Mouse (Mus musculus) liver, embryonic 12.5 days (tissue): Measurements from ENCODE around the gene Ankrd6. TPM values are rescaled to one million over a fixed set of nuclear protein-coding genes. Genes with fewer than 3 reads are reported as not detected.

ENCODE experiments used
- ATAC-seq: fragments of 200-750 bp; cut with Nextera tagmentation; 2 replicates; pipeline ENCODE4 v1.8.0; 2017; ENCODE audit warnings: moderate number of reproducible peaks, mild to moderate bottlenecking, moderate library complexity
- H3K27ac ChIP-seq: fragments of 300-500 bp; sonication (generic); 2 replicates; pipeline ENCODE4 v1.5.1; 2016; ENCODE audit warnings: mild to moderate bottlenecking
- H3K27me3 ChIP-seq: fragments of 300-500 bp; sonication (generic); replicated peaks from 2 replicates; pipeline ENCODE4 v1.6.1; 2016; ENCODE audit warnings: mild to moderate bottlenecking, moderate library complexity
- H3K36me3 ChIP-seq: fragments of 300-500 bp; sonication (generic); 2 replicates; pipeline ENCODE4 v1.6.1; 2016; ENCODE audit warnings: mild to moderate bottlenecking, moderate library complexity
- H3K4me1 ChIP-seq: fragments of 300-500 bp; sonication (generic); 2 replicates; pipeline ENCODE4 v1.6.1; 2016
- H3K4me2 ChIP-seq: fragments of 300-500 bp; sonication (generic); 2 replicates; pipeline ENCODE4 v1.6.1; 2016; ENCODE audit warnings: mild to moderate bottlenecking, moderate library complexity
- H3K4me3 ChIP-seq: fragments of 300-500 bp; sonication (generic); 2 replicates; pipeline ENCODE4 v1.5.1; 2016; ENCODE audit warnings: mild to moderate bottlenecking, moderate library complexity
- H3K9ac ChIP-seq: fragments of 300-500 bp; sonication (generic); 2 replicates; pipeline ENCODE4 v1.6.1; 2016; ENCODE audit warnings: mild to moderate bottlenecking, moderate library complexity
- H3K9me3 ChIP-seq: fragments of 300-500 bp; sonication (generic); replicated peaks from 2 replicates; pipeline ENCODE4 v1.6.1; 2016; ENCODE audit warnings: mild to moderate bottlenecking, moderate library complexity
- WGBS: fragments of 180-500 bp; shearing (Covaris S2); methylation state at CpG from one replicate; pipeline ENCODE4 v1.1.7; 2016; ENCODE audit not compliant: insufficient replicate concordance; 5-methylcytosine and 5-hydroxymethylcytosine counted together
- polyA plus RNA-seq: library from polyadenylated mRNA; unstranded; fragments of >200 nt; fragmentation: Nextera tagmentation; extraction: Ambion mirVana; gene quantifications from 2 replicates; pipeline ENCODE4 v1.2.1, GENCODE M21; 2016

Ankrd6 gene
- polyA plus RNA-seq, 1 experiment from 2014 or later = 1.5 TPM

GRCm38 (mm10) chr4:32890735-32891098, 59.9 kb downstream of the Ankrd6 start:
- H3K27ac ChIP-seq = no peak overlapping the region
- peaks cover 4% of the 10 kb centered on the region; the same call in 1 of the 2 replicates for H3K4me1 ChIP-seq
- no peak for ATAC-seq
- peaks cover 38% of the 10 kb centered on the region for H3K27me3 ChIP-seq
- no peaks in the 10 kb centered on the region for H3K36me3 ChIP-seq
- no peak overlapping the region for H3K9ac ChIP-seq
- WGBS = 66% methylated on average over 5 of the region's 5 CpGs
- no peak overlapping the region for H3K4me3 ChIP-seq
- H3K9me3 ChIP-seq = no peaks in the 10 kb centered on the region; the same call in 1 of the 2 replicates
- no peak overlapping the region for H3K4me2 ChIP-seq

GRCm38 (mm10) chr4:32889996-32890734, 60.5 kb downstream of the Ankrd6 start:
- Histone ChIP-seq H3K27ac (no peak overlapping the region), H3K4me2 (no peak overlapping the region), H3K4me1 (peaks cover 4% of the 10 kb centered on the region; the same call in 1 of the 2 replicates), H3K27me3 (peaks cover 38% of the 10 kb centered on the region), H3K4me3 (no peak overlapping the region), H3K9me3 (no peaks in the 10 kb centered on the region; the same call in 1 of the 2 replicates), H3K36me3 (no peaks in the 10 kb centered on the region), H3K9ac (no peak overlapping the region)
- no peak for ATAC-seq
- WGBS = 52% methylated on average over 10 of the region's 10 CpGs

- no peaks in the 10 kb centered on the region; the same call in 1 of the 2 replicates for H3K9me3 ChIP-seq
- H3K4me3 ChIP-seq = no peak overlapping the region
- peaks cover 4% of the 10 kb centered on the region; the same call in 1 of the 2 replicates for H3K4me1 ChIP-seq
- no peak for ATAC-seq
- H3K27ac ChIP-seq = no peak overlapping the region
- no peaks in the 10 kb centered on the region for H3K36me3 ChIP-seq
- H3K27me3 ChIP-seq = peaks cover 42% of the 10 kb centered on the region
- 70% methylated on average over 11 of the region's 11 CpGs for WGBS
- H3K4me2 ChIP-seq = no peak overlapping the region
- H3K9ac ChIP-seq = no peak overlapping the region
These were observed 61.4 kb downstream of the Ankrd6 start for GRCm38 (mm10) chr4:32889246-32889645.

GRCm38 (mm10) chr4:32886479-32886878, 64.2 kb downstream of the Ankrd6 start:
- H3K9me3 ChIP-seq = no peaks in the 10 kb centered on the region
- ATAC-seq = no peak
- H3K4me1 ChIP-seq = peaks cover 4% of the 10 kb centered on the region; the same call in 1 of the 2 replicates
- H3K4me3 ChIP-seq = no peak overlapping the region
- H3K36me3 ChIP-seq = no peaks in the 10 kb centered on the region
- 30% methylated on average over 3 of the region's 3 CpGs for WGBS
- no peak overlapping the region for H3K4me2 ChIP-seq
- H3K9ac ChIP-seq = no peak overlapping the region
- H3K27ac ChIP-seq = no peak overlapping the region
- H3K27me3 ChIP-seq = peaks cover 42% of the 10 kb centered on the region

- Histone ChIP-seq H3K4me1 (no peaks in the 10 kb centered on the region), H3K9me3 (no peaks in the 10 kb centered on the region), H3K4me2 (no peak overlapping the region), H3K4me3 (no peak overlapping the region), H3K27ac (no peak overlapping the region), H3K36me3 (no peaks in the 10 kb centered on the region), H3K9ac (no peak overlapping the region), H3K27me3 (peaks cover 28% of the 10 kb centered on the region)
- WGBS = 70% methylated on average over 9 of the region's 9 CpGs
- ATAC-seq = no peak
These were observed 66.0 kb downstream of the Ankrd6 start for GRCm38 (mm10) chr4:32884599-32884998.

- Histone ChIP-seq H3K4me1 (no peaks in the 10 kb centered on the region), H3K9ac (no peak overlapping the region), H3K4me2 (no peak overlapping the region), H3K27ac (no peak overlapping the region), H3K36me3 (no peaks in the 10 kb centered on the region), H3K4me3 (no peak overlapping the region), H3K9me3 (no peaks in the 10 kb centered on the region), H3K27me3 (peaks cover 5% of the 10 kb centered on the region)
- WGBS = 58% methylated on average over 4 of the region's 4 CpGs
- ATAC-seq = no peak
These were observed 69.6 kb downstream of the Ankrd6 start for GRCm38 (mm10) chr4:32881001-32881400.

- WGBS = 40% methylated on average over 4 of the region's 4 CpGs
- Histone ChIP-seq H3K27ac (no peak overlapping the region), H3K9ac (no peak overlapping the region), H3K9me3 (no peaks in the 10 kb centered on the region), H3K4me3 (no peak overlapping the region), H3K4me2 (no peak overlapping the region), H3K27me3 (peaks cover 10% of the 10 kb centered on the region), H3K36me3 (no peaks in the 10 kb centered on the region), H3K4me1 (peaks cover 4% of the 10 kb centered on the region)
- no peak for ATAC-seq
These were observed 76.0 kb downstream of the Ankrd6 start for GRCm38 (mm10) chr4:32874669-32875068.

- H3K9ac ChIP-seq = no peak overlapping the region
- no peaks in the 10 kb centered on the region for H3K9me3 ChIP-seq
- H3K36me3 ChIP-seq = no peaks in the 10 kb centered on the region
- no peak overlapping the region for H3K4me2 ChIP-seq
- no peak for ATAC-seq
- peaks cover 25% of the 10 kb centered on the region for H3K27me3 ChIP-seq
- no peak overlapping the region for H3K27ac ChIP-seq
- H3K4me1 ChIP-seq = peaks cover 28% of the 10 kb centered on the region
- WGBS = 57% methylated on average over 8 of the region's 8 CpGs
- no peak overlapping the region for H3K4me3 ChIP-seq
These were observed 78.4 kb downstream of the Ankrd6 start for GRCm38 (mm10) chr4:32872189-32872749.

GRCm38 (mm10) chr4:32869370-32869769, 81.3 kb downstream of the Ankrd6 start:
- 33% methylated on average over 9 of the region's 9 CpGs for WGBS
- Histone ChIP-seq H3K4me3 (no peak overlapping the region), H3K27me3 (peaks cover 32% of the 10 kb centered on the region), H3K4me1 (peaks cover 43% of the 10 kb centered on the region), H3K27ac (no peak overlapping the region), H3K4me2 (peak overlapping the region; percentile 49), H3K9me3 (no peaks in the 10 kb centered on the region), H3K36me3 (no peaks in the 10 kb centered on the region), H3K9ac (peak overlapping the region; percentile 18; the same call in 1 of the 2 replicates)
- ATAC-seq = peak; percentile 40; the same call in 1 of the 2 replicates

GRCm38 (mm10) chr4:32868858-32869257, 81.8 kb downstream of the Ankrd6 start:
- H3K36me3 ChIP-seq = no peaks in the 10 kb centered on the region
- peak; percentile 86 for ATAC-seq
- 14% methylated on average over 8 of the region's 8 CpGs for WGBS
- H3K4me1 ChIP-seq = peaks cover 48% of the 10 kb centered on the region
- no peaks in the 10 kb centered on the region for H3K9me3 ChIP-seq
- peak overlapping the region; percentile 18 for H3K9ac ChIP-seq
- peak overlapping the region; percentile 49 for H3K4me2 ChIP-seq
- H3K4me3 ChIP-seq = no peak overlapping the region
- H3K27ac ChIP-seq = no peak overlapping the region
- H3K27me3 ChIP-seq = peaks cover 38% of the 10 kb centered on the region

GRCm38 (mm10) chr4:32868437-32868836, 82.2 kb downstream of the Ankrd6 start:
- no peaks in the 10 kb centered on the region for H3K36me3 ChIP-seq
- peak overlapping the region; percentile 49 for H3K4me2 ChIP-seq
- H3K4me3 ChIP-seq = no peak overlapping the region
- no peak for ATAC-seq
- no peak overlapping the region for H3K9ac ChIP-seq
- H3K27ac ChIP-seq = no peak overlapping the region
- no peaks in the 10 kb centered on the region for H3K9me3 ChIP-seq
- peaks cover 52% of the 10 kb centered on the region for H3K4me1 ChIP-seq
- 49% methylated on average over 4 of the region's 4 CpGs for WGBS
- peaks cover 42% of the 10 kb centered on the region for H3K27me3 ChIP-seq

- H3K4me1 ChIP-seq = peaks cover 62% of the 10 kb centered on the region
- H3K4me3 ChIP-seq = no peak overlapping the region
- no peaks in the 10 kb centered on the region for H3K36me3 ChIP-seq
- no peak overlapping the region for H3K9ac ChIP-seq
- 65% methylated on average over 6 of the region's 6 CpGs for WGBS
- H3K27ac ChIP-seq = no peak overlapping the region
- ATAC-seq = no peak
- H3K27me3 ChIP-seq = peaks cover 43% of the 10 kb centered on the region
- no peaks in the 10 kb centered on the region for H3K9me3 ChIP-seq
- no peak overlapping the region for H3K4me2 ChIP-seq
These were observed 83.2 kb downstream of the Ankrd6 start for GRCm38 (mm10) chr4:32867460-32867859.
